Mouse (Mus musculus) c-Kit-positive CD71-positive TER-119-positive erythroid progenitor cells, embryonic 14.5 days (primary cell): Measurements from ENCODE around the gene Ell.

Source experiments
- DNase-seq: peaks from one replicate; pipeline ENCODE4 v3.0.0-alpha.2; 2013; ENCODE audit warnings: low spot score

The Ell gene

GRCm38 (mm10) chr8:70598722-70599121, 59.5 kb downstream of the Ell start:
- no peak for DNase-seq

- no peak for DNase-seq
Measured at GRCm38 (mm10) chr8:70599507-70600290, 60.4 kb downstream of the Ell start.

GRCm38 (mm10) chr8:70600473-70601270, 61.4 kb downstream of the Ell start:
- DNase-seq, result no peak

GRCm38 (mm10) chr8:70601271-70601649, 62.0 kb downstream of the Ell start:
- DNase-seq, result peak; percentile 83

- DNase-seq, result no peak
Measured at GRCm38 (mm10) chr8:70602139-70602811, 63.0 kb downstream of the Ell start.

GRCm38 (mm10) chr8:70604558-70604957, 65.3 kb downstream of the Ell start:
- DNase-seq, result no peak

- DNase-seq, result no peak
Measured at GRCm38 (mm10) chr8:70605871-70606779, 66.9 kb downstream of the Ell start.

GRCm38 (mm10) chr8:70606780-70607602, 67.7 kb downstream of the Ell start:
- DNase-seq, result no peak

GRCm38 (mm10) chr8:70607603-70607897, 68.3 kb downstream of the Ell start:
- no peak for DNase-seq

- peak; percentile 52 for DNase-seq
Measured at GRCm38 (mm10) chr8:70607898-70608748, 68.9 kb downstream of the Ell start.

- DNase-seq, result peak; percentile 34
Measured at GRCm38 (mm10) chr8:70608749-70609367, 69.6 kb downstream of the Ell start, which contains the start of gene Ssbp4. Ssbp4 (minus strand) TSS chr8:70608872.

- DNase-seq, result peak; percentile 50
Measured at GRCm38 (mm10) chr8:70609368-70609848, 70.2 kb downstream of the Ell start.

- peak; percentile 80 for DNase-seq
Measured at GRCm38 (mm10) chr8:70609849-70610795, 70.9 kb downstream of the Ell start.

GRCm38 (mm10) chr8:70610796-70611771, 71.8 kb downstream of the Ell start:
- DNase-seq, result peak; percentile 80

GRCm38 (mm10) chr8:70611849-70612248, 72.6 kb downstream of the Ell start:
- peak; percentile 91 for DNase-seq

- no peak for DNase-seq
Measured at GRCm38 (mm10) chr8:70613763-70614162, 74.5 kb downstream of the Ell start.

GRCm38 (mm10) chr8:70614469-70614868, 75.2 kb downstream of the Ell start:
- DNase-seq, result no peak
